Mouse (Mus musculus) lung, adult 2 months (tissue): ENCODE results near the gene Pgam1. TPM values are rescaled to one million over a fixed set of nuclear protein-coding genes. Genes with fewer than 3 reads are reported as not detected.

ENCODE experiments used
- DNase-seq: peaks from one replicate; pipeline ENCODE4 v3.0.0; 2022
- H3K4me1 ChIP-seq: fragments of 200-500 bp; 2 replicates; pipeline ENCODE4 v1.6.1; 2011; ENCODE audit warnings: low read length; ENCODE audit not compliant: control insufficient read depth, insufficient read depth
- H3K4me3 ChIP-seq: fragments of 200-500 bp; replicated peaks from 2 replicates; pipeline ENCODE3; 2011; ENCODE audit warnings: low read depth, mild to moderate bottlenecking, control low read depth, low read length; ENCODE audit errors: extremely low read depth
- CTCF ChIP-seq: fragments of 200-500 bp; IDR thresholded peaks from 2 replicates; pipeline ENCODE4 v1.5.1; 2011; ENCODE audit warnings: mild to moderate bottlenecking, low read length, control low read depth; ENCODE audit not compliant: insufficient read depth
- POLR2A ChIP-seq: fragments of 200-500 bp; IDR thresholded peaks from 2 replicates; pipeline ENCODE4 v1.6.1; 2011; ENCODE audit warnings: low read depth, mild to moderate bottlenecking, control low read depth, low read length, borderline replicate concordance; ENCODE audit errors: extremely low read depth
- WGBS: fragments of 180-500 bp; shearing (Covaris S2); methylation state at CpG from one replicate; pipeline ENCODE4 v1.1.7; 2018; 5-methylcytosine and 5-hydroxymethylcytosine counted together
- polyA plus RNA-seq: library from polyadenylated mRNA; depleted of rRNA; stranded (reverse); fragments of >200 nt; gene quantifications from 2 replicates; pipeline ENCODE4 v1.2.3, GENCODE M21; 2012; rRNA removed

Pgam1 gene
- polyA plus RNA-seq, 1 experiment: 169 TPM

GRCm38 (mm10) chr19:41933179-41934086 lies 21.7 kb downstream of the Pgam1 start, which contains the start of the genes Exosc1 and Zdhhc16:
Exosc1 (minus strand) TSS chr19:41933423.
Zdhhc16 (plus strand) TSS chr19:41933480.
- DNase-seq: peak; percentile 97
- Histone ChIP-seq H3K4me3 (peak within 1 kb of the TSS; percentile 88), H3K4me1 (peaks cover 4% of the 10 kb centered on the region; the same call in 1 of the 2 replicates)
- under 1% methylated on average over 47 of the region's 47 CpGs for WGBS
- TF ChIP-seq POLR2A (peak; percentile 70; the same call in 1 of the 2 replicates), CTCF (no peak)

- TF ChIP-seq CTCF: no peak
- no peak for TF ChIP-seq POLR2A
- Histone ChIP-seq H3K4me3 (no peak overlapping the region), H3K4me1 (peaks cover 4% of the 10 kb centered on the region; the same call in 1 of the 2 replicates)
- DNase-seq: no peak
- 15% methylated on average over 6 of the region's 6 CpGs for WGBS
Measured at GRCm38 (mm10) chr19:41934124-41934523, 22.4 kb downstream of the Pgam1 start.

- Histone ChIP-seq H3K4me3 (no peak overlapping the region), H3K4me1 (peaks cover 4% of the 10 kb centered on the region; the same call in 1 of the 2 replicates)
- no peak for TF ChIP-seq CTCF
- no peak for TF ChIP-seq POLR2A
- 86% methylated on average over 1 of the region's 1 CpGs for whole genome bisulfite sequencing
- DNase-seq: no peak
Measured at GRCm38 (mm10) chr19:41935921-41936320, 24.2 kb downstream of the Pgam1 start.

- 89% methylated on average over 5 of the region's 5 CpGs for WGBS
Measured at GRCm38 (mm10) chr19:41938539-41938938, 26.8 kb downstream of the Pgam1 start.

GRCm38 (mm10) chr19:41943841-41944240 lies 32.1 kb downstream of the Pgam1 start:
- no peaks in the 10 kb centered on the region for H3K4me1 ChIP-seq
- no peak for TF ChIP-seq CTCF
- TF ChIP-seq POLR2A: no peak
- no peak for DNase-seq
- no peak overlapping the region for H3K4me3 ChIP-seq
- WGBS: 83% methylated on average over 7 of the region's 7 CpGs

More at GRCm38 (mm10) chr19:41938539-41938938, 26.8 kb downstream of the Pgam1 start:
- H3K4me1 ChIP-seq: peaks cover 4% of the 10 kb centered on the region; the same call in 1 of the 2 replicates
- no peak for DNase-seq
- no peak for TF ChIP-seq CTCF
- TF ChIP-seq POLR2A: no peak
- H3K4me3 ChIP-seq: no peak overlapping the region

GRCm38 (mm10) chr19:41952287-41952686 lies 40.6 kb downstream of the Pgam1 start:
- no peak for DNase-seq
- WGBS: 71% methylated on average over 4 of the region's 4 CpGs
- H3K4me3 ChIP-seq: no peak overlapping the region
- TF ChIP-seq POLR2A (no peak), CTCF (no peak)
- no peaks in the 10 kb centered on the region for H3K4me1 ChIP-seq

- Histone ChIP-seq H3K4me3 (no peak overlapping the region), H3K4me1 (no peaks in the 10 kb centered on the region)
- DNase-seq: no peak
- TF ChIP-seq POLR2A: no peak
- no peak for TF ChIP-seq CTCF
- 93% methylated on average over 3 of the region's 3 CpGs for WGBS
Measured at GRCm38 (mm10) chr19:41953574-41953973, 41.9 kb downstream of the Pgam1 start.

Other genes with a start within 250 kb of the Pgam1 start
- gene Slit1, start 168.3 kb upstream of the Pgam1 start, polyA plus RNA-seq: 0.03 and 0.13 TPM in 2 replicates
- 1.3 and 2.2 TPM in 2 replicates for gene Arhgap19, start 109.9 kb upstream of the Pgam1 start, polyA plus RNA-seq
- gene Frat1, start 82.0 kb upstream of the Pgam1 start, polyA plus RNA-seq: 3.6 and 4.7 TPM in 2 replicates
- gene Frat2, start 63.8 kb upstream of the Pgam1 start, polyA plus RNA-seq: 3.3 and 4.3 TPM in 2 replicates
- gene Rrp12, start 15.8 kb upstream of the Pgam1 start, polyA plus RNA-seq: 4.1 and 5.5 TPM in 2 replicates
- 12.2 and 16.0 TPM in 2 replicates for gene Exosc1, start 21.5 kb downstream of the Pgam1 start, polyA plus RNA-seq
- 67.4 and 91.5 TPM in 2 replicates for gene Zdhhc16, start 21.6 kb downstream of the Pgam1 start, polyA plus RNA-seq
- 53.7 and 57.0 TPM in 2 replicates for gene Mms19, start 69.2 kb downstream of the Pgam1 start, polyA plus RNA-seq
- gene Ubtd1, start 69.8 kb downstream of the Pgam1 start, polyA plus RNA-seq: 26.0 and 31.7 TPM in 2 replicates
- 0.14 and 0.20 TPM in 2 replicates for gene Ankrd2, start 124.1 kb downstream of the Pgam1 start, polyA plus RNA-seq
- 7.6 and 8.7 TPM in 2 replicates for gene Hoga1, start 133.7 kb downstream of the Pgam1 start, polyA plus RNA-seq
- gene 4933411K16Rik, start 140.3 kb downstream of the Pgam1 start, polyA plus RNA-seq: 1.1 and 1.4 TPM in 2 replicates
- 7.1 and 9.0 TPM in 2 replicates for gene Morn4, start 174.4 kb downstream of the Pgam1 start, polyA plus RNA-seq
- gene Pi4k2a, start 178.5 kb downstream of the Pgam1 start, polyA plus RNA-seq: 29.1 and 34.8 TPM in 2 replicates
- gene Avpi1, start 217.1 kb downstream of the Pgam1 start, polyA plus RNA-seq: 46.8 and 69.6 TPM in 2 replicates
- 215 and 250 TPM in 2 replicates for gene Marveld1, start 235.5 kb downstream of the Pgam1 start, polyA plus RNA-seq